Mouse (Mus musculus) MEL (cell line): ENCODE results near the gene Slc36a4. TPM values are rescaled to one million over a fixed set of nuclear protein-coding genes. Genes with fewer than 3 reads are reported as not detected.

Experiments used
- polyA plus RNA-seq, 2 experiments: library from polyadenylated mRNA; stranded (reverse) in 1 of 2; unstranded in 1 of 2; fragments of >175 nt in 1 of 2; fragments of >200 nt in 1 of 2; gene quantifications; 2 replicates each; pipeline versions ENCODE4 v1.2.1 to v1.2.4; 2012; ENCODE audit warnings: low replicate concordance in 2 of 2, low read depth in 1 of 2; ENCODE audit not compliant: insufficient read length in 2 of 2, insufficient read depth in 1 of 2, missing spikeins in 1 of 2
- total RNA-seq: library from RNA; depleted of rRNA; stranded (reverse); fragments of 300-350 nt; gene quantifications from 2 replicates; pipeline ENCODE4 v1.2.3, GENCODE M21; 2012; rRNA removed

Gene Slc36a4
- total and polyA plus RNA-seq, 3 experiments = not detected

Other genes starting within 250 kb of the Slc36a4 start
- gene Smco4, start 216.3 kb upstream of the Slc36a4 start, total RNA-seq = not detected in 2 replicates
- gene Smco4, start 216.3 kb upstream of the Slc36a4 start, polyA plus RNA-seq = not detected
- gene Deup1, start 81.8 kb upstream of the Slc36a4 start, total RNA-seq = not detected in 2 replicates
- gene Deup1, start 81.8 kb upstream of the Slc36a4 start, polyA plus RNA-seq = not detected
- not detected in 2 replicates for gene Mtnr1b, start 164.8 kb downstream of the Slc36a4 start, total RNA-seq
- gene Mtnr1b, start 164.8 kb downstream of the Slc36a4 start, polyA plus RNA-seq = not detected